Mouse (Mus musculus) induced T-regulatory cell, adult 2 months (primary cell): ENCODE measurements at regions not wholly inside any gene's neighbourhood (a gene's known extent, or its start where the extent isn't known, plus 50 kb on each side); places are given as distances from the start of the nearest gene placed in this dataset.

Experiments
- DNase-seq: peaks from one replicate; pipeline ENCODE4 v3.0.0-alpha.2; 2012; ENCODE audit warnings: low read depth

- DNase-seq, result no peak
Measured at GRCm38 (mm10) chr1:194334752-194335719, 283.0 kb upstream of the Plxna2 start.

- no peak for DNase-seq
Measured at GRCm38 (mm10) chr1:194332639-194333038, 285.4 kb upstream of the Plxna2 start.

- no peak for DNase-seq
Measured at GRCm38 (mm10) chr1:194330471-194330870, 287.5 kb upstream of the Plxna2 start.

GRCm38 (mm10) chr1:194320320-194321036 lies 297.5 kb upstream of the Plxna2 start:
- DNase-seq, result no peak

GRCm38 (mm10) chr1:194318351-194318750 lies 299.7 kb upstream of the Plxna2 start:
- DNase-seq, result no peak

GRCm38 (mm10) chr1:194315593-194315992 lies 302.4 kb upstream of the Plxna2 start:
- no peak for DNase-seq

GRCm38 (mm10) chr1:194310373-194310772 lies 307.6 kb upstream of the Plxna2 start:
- DNase-seq, result no peak

GRCm38 (mm10) chr1:194308648-194309047 lies 309.4 kb upstream of the Plxna2 start:
- DNase-seq, result no peak

- DNase-seq, result no peak
Measured at GRCm38 (mm10) chr1:194303951-194304350, 314.1 kb upstream of the Plxna2 start.

- no peak for DNase-seq
Measured at GRCm38 (mm10) chr1:194302775-194303174, 315.2 kb upstream of the Plxna2 start.

- no peak for DNase-seq
Measured at GRCm38 (mm10) chr1:194281941-194282340, 336.1 kb upstream of the Plxna2 start.

- no peak for DNase-seq
Measured at GRCm38 (mm10) chr1:194268028-194268427, 350.0 kb upstream of the Plxna2 start.

- no peak for DNase-seq
Measured at GRCm38 (mm10) chr1:194262374-194262773, 355.6 kb upstream of the Plxna2 start.

GRCm38 (mm10) chr1:194259957-194260356 lies 358.1 kb upstream of the Plxna2 start:
- no peak for DNase-seq

GRCm38 (mm10) chr1:194244776-194245366 lies 373.1 kb upstream of the Plxna2 start:
- no peak for DNase-seq

- DNase-seq, result no peak
Measured at GRCm38 (mm10) chr1:194241111-194241510, 376.9 kb upstream of the Plxna2 start.

GRCm38 (mm10) chr1:194231206-194231605 lies 386.8 kb upstream of the Plxna2 start:
- no peak for DNase-seq

GRCm38 (mm10) chr1:194226550-194227160 lies 391.4 kb upstream of the Plxna2 start:
- no peak for DNase-seq

GRCm38 (mm10) chr1:194225786-194226185 lies 392.2 kb upstream of the Plxna2 start:
- no peak for DNase-seq

GRCm38 (mm10) chr1:194224046-194224445 lies 394.0 kb upstream of the Plxna2 start:
- no peak for DNase-seq

GRCm38 (mm10) chr1:194223610-194224009 lies 394.4 kb upstream of the Plxna2 start:
- no peak for DNase-seq

- peak; percentile 27 for DNase-seq
Measured at GRCm38 (mm10) chr1:194223015-194223414, 395.0 kb upstream of the Plxna2 start.
